Mouse (Mus musculus): ENCODE measurements around the gene Ier3.

DNA sequence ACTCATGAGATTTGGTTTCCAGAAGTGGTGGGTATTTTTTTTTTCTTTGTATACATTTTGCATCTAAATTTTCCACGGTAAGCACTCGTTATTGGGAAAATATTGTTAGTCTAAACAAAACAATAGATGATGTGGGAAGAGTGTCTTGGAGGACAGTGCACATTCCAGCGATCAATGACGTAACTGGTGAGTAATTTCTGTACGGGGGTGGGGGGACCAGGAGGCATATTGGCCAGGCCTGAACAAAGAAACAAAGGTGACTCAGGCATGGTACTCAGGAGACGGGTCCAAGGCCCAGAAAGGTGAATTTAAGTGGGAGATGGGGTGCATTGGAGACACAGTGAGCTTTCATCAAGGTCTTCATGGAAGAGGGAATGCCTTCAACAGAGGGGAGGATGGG lies 25.8 kb upstream of the Ier3 start:
- no peak for TF ChIP-seq POLR2A (IDR thresholded peaks at IDR 0.05; ENCODE audit: borderline replicate concordance, extremely low read depth, insufficient read depth, insufficient read length, poor library complexity, severe bottlenecking)
- no peak for TF ChIP-seq CTCF (IDR thresholded peaks at IDR 0.05; ENCODE audit: borderline replicate concordance, extremely low read depth, insufficient read depth, insufficient read length)
